Mouse (Mus musculus): ENCODE measurements at regions not wholly inside any gene's neighbourhood (a gene's known extent, or its start where the extent isn't known, plus 50 kb on each side); places are given as distances from the start of the nearest gene placed in this dataset.
A peak's percentile ranks its signal among the peaks of the same experiment; 100 is the strongest.

DNA sequence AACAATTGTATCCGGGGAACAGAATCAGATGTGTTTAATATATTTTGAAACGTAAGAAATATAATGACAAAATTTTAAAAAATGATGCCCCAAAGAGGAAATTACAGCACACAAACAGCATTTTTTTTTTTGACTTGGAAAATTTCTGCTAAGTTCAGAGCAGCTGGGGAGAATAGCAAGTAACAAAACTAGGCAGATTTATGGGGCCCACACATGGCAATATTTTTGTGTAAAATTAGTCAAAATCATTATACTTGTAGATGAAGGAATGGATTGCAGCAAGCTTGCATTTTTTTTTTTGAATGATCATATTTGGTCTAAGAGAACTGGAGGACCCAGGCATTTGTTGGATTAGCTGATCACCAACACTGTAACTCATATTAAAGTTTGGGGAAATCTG lies 189.4 kb downstream of the Map2k6 start:
- no peaks in the 10 kb centered on the region for H3K9me3 ChIP-seq (replicated peaks; ENCODE audit: control insufficient read depth, low read length)
- DNase-seq (ENCODE audit: low spot score) (no peak), ATAC-seq (no peak)
- no peak overlapping the region for H3K9ac ChIP-seq (ENCODE audit: low read length)
- no peak overlapping the region for H3K4me3 ChIP-seq (ENCODE audit: low read depth, low read length)
- H3K4me2 ChIP-seq (ENCODE audit: low read length) = no peak overlapping the region
- no peaks in the 10 kb centered on the region for H3K36me3 ChIP-seq (ENCODE audit: control insufficient read depth, insufficient read depth, low read length)
- no peaks in the 10 kb centered on the region for H3K4me1 ChIP-seq (ENCODE audit: control insufficient read depth, insufficient read depth, low read length)
- 74% methylated on average over 2 of the region's 2 CpGs for WGBS
- no peaks in the 10 kb centered on the region for H3K27me3 ChIP-seq (replicated peaks; ENCODE audit: control insufficient read depth, insufficient read depth, low read length)
- no peak overlapping the region for H3K27ac ChIP-seq (ENCODE audit: low read depth, low read length)

DNA sequence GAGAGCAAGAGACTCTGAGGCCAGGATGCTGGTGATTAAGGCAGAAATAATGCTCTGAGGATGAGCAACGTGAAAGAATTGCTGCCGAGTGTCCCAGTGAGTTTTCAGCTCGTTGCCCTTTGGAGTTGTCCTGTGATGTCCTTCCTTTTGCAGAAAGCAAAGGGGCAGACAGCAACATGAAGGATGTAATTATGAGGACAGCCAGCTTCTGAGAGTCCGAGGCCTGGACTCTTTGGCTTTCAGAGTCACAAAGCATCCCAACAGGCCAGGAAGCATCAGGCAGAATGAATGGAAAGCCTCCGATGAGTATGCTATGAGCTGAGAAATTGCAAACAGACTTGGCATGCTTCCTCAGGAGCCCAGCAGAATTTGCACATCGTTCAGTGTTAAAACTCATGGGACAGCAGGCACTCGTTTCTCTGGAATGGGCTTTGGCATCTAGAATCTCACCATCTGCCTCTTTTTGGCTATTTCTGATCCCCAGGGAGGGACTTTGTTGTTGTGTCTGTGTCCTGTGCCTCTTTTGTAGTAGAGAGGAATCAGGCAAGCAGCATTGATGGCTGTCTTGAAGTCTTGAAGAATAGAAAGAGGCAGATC lies 196.4 kb downstream of the Map2k6 start:
- H3K4me2 ChIP-seq (ENCODE audit: low read length) = no peak overlapping the region
- H3K36me3 ChIP-seq (ENCODE audit: control insufficient read depth, insufficient read depth, low read length) = no peaks in the 10 kb centered on the region
- ATAC-seq (no peak), DNase-seq (ENCODE audit: low spot score) (peak; percentile 27)
- 80% methylated on average over 7 of the region's 7 CpGs for whole genome bisulfite sequencing
- no peaks in the 10 kb centered on the region for H3K9me3 ChIP-seq (replicated peaks; ENCODE audit: control insufficient read depth, low read length)
- H3K4me1 ChIP-seq (ENCODE audit: control insufficient read depth, insufficient read depth, low read length) = no peaks in the 10 kb centered on the region
- H3K9ac ChIP-seq (ENCODE audit: low read length) = no peak overlapping the region
- H3K27me3 ChIP-seq (replicated peaks; ENCODE audit: control insufficient read depth, insufficient read depth, low read length) = no peaks in the 10 kb centered on the region
- no peak overlapping the region for H3K4me3 ChIP-seq (ENCODE audit: low read depth, low read length)
- no peak overlapping the region for H3K27ac ChIP-seq (ENCODE audit: low read depth, low read length)

DNA sequence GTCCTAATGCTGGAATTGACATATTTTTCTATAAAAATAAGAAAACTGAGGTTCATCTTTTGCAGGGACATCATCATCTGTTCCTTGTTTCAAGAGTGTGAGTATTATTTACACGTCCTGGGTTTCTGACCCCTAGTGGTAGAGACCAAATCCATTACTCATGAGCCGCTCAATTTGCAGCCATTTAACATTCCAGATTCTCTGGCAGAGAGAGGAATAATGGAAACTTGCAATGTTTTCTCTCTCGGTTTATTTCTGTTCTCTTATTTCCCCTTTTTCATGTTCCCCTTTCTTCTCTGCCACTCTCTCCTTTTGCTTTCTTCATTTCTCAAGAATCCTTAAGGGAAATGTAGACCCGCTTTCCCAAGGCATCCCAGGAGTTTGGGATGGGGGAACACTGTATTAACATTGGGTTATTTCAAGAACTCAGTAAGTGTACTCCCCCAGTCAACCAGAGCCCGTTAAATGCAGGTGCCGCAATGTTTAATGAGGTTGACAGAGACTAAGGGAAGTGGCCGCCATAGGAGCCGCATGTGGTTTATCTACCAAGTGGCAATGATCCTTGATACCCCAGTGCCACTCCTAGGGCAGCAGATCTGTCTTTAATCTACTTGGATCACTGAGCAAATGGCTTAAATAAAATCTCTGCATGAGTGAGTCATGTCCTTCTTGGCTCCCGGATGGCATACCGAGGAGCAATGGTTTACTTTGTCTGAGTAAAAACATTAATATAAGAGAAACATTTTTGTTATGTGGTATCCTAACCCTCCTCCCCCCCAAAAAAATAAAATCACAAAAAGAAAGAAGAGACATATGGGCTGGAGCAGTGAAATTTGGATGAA lies 206.3 kb downstream of the Map2k6 start:
- H3K4me3 ChIP-seq (ENCODE audit: low read depth, low read length) = no peak overlapping the region
- H3K9me3 ChIP-seq (replicated peaks; ENCODE audit: control insufficient read depth, low read length) = no peaks in the 10 kb centered on the region
- H3K36me3 ChIP-seq (ENCODE audit: control insufficient read depth, insufficient read depth, low read length) = no peaks in the 10 kb centered on the region
- 81% methylated on average over 10 of the region's 10 CpGs for WGBS
- H3K4me2 ChIP-seq (ENCODE audit: low read length) = no peak overlapping the region
- H3K27ac ChIP-seq (ENCODE audit: low read depth, low read length) = no peak overlapping the region
- no peaks in the 10 kb centered on the region for H3K4me1 ChIP-seq (ENCODE audit: control insufficient read depth, insufficient read depth, low read length)
- H3K9ac ChIP-seq (ENCODE audit: low read length) = no peak overlapping the region
- no peaks in the 10 kb centered on the region for H3K27me3 ChIP-seq (replicated peaks; ENCODE audit: control insufficient read depth, insufficient read depth, low read length)
- ATAC-seq = no peak
- no peak for DNase-seq (ENCODE audit: low spot score)

DNA sequence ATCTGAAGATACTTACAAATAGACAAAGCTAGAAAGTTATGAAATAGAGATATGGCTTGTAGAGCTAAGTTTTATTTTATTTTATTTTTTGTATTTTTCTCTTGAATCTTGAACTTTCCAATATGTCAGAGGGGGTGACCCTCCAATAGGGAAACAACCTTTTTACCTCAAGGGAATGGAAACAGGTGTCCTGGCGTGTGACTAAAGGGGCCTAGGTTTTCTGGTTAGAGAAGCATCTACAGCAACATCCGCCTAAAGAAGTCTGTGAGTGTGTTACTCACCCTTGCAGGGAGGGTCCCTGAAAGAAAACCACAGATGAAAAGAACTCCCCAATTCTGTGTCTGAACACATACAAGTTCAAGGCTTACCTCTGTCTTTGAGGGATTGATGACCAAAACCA lies 210.4 kb downstream of the Map2k6 start:
- ATAC-seq = no peak
- 89% methylated on average over 2 of the region's 2 CpGs for WGBS
- H3K4me3 ChIP-seq (ENCODE audit: low read depth, low read length) = no peak overlapping the region
- no peak for DNase-seq (ENCODE audit: low spot score)
- no peak overlapping the region for H3K27ac ChIP-seq (ENCODE audit: low read depth, low read length)
- H3K9me3 ChIP-seq (replicated peaks; ENCODE audit: control insufficient read depth, low read length) = no peaks in the 10 kb centered on the region
- no peaks in the 10 kb centered on the region for H3K36me3 ChIP-seq (ENCODE audit: control insufficient read depth, insufficient read depth, low read length)
- H3K27me3 ChIP-seq (replicated peaks; ENCODE audit: control insufficient read depth, insufficient read depth, low read length) = no peaks in the 10 kb centered on the region
- no peaks in the 10 kb centered on the region for H3K4me1 ChIP-seq (ENCODE audit: control insufficient read depth, insufficient read depth, low read length)
- no peak overlapping the region for H3K4me2 ChIP-seq (ENCODE audit: low read length)
- H3K9ac ChIP-seq (ENCODE audit: low read length) = no peak overlapping the region

DNA sequence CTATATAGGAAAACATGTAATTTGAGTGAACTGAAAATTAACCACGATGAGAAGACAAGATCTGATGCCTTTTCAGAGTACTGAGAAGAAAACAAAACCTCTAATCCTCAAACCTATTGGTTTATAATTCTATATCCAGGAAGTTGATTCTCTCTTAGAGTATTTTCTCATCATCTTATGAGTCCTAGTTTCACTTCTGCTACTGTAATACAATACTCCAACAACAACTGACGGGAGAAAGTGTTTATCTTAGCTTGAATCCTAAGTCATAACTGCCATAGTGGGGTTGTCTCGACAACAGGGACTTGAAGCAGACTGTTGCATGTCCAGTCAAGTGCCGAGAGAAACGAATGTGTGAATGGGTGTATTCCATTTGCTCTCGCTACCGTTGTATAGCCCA lies 211.9 kb downstream of the Map2k6 start:
- H3K4me3 ChIP-seq (ENCODE audit: low read depth, low read length) = no peak overlapping the region
- H3K36me3 ChIP-seq (ENCODE audit: control insufficient read depth, insufficient read depth, low read length) = no peaks in the 10 kb centered on the region
- H3K27ac ChIP-seq (ENCODE audit: low read depth, low read length) = no peak overlapping the region
- H3K9ac ChIP-seq (ENCODE audit: low read length) = no peak overlapping the region
- H3K4me1 ChIP-seq (ENCODE audit: control insufficient read depth, insufficient read depth, low read length) = no peaks in the 10 kb centered on the region
- no peak for DNase-seq (ENCODE audit: low spot score)
- H3K27me3 ChIP-seq (replicated peaks; ENCODE audit: control insufficient read depth, insufficient read depth, low read length) = no peaks in the 10 kb centered on the region
- WGBS = 86% methylated on average over 7 of the region's 7 CpGs
- ATAC-seq = no peak
- no peak overlapping the region for H3K4me2 ChIP-seq (ENCODE audit: low read length)
- H3K9me3 ChIP-seq (replicated peaks; ENCODE audit: control insufficient read depth, low read length) = no peaks in the 10 kb centered on the region

DNA sequence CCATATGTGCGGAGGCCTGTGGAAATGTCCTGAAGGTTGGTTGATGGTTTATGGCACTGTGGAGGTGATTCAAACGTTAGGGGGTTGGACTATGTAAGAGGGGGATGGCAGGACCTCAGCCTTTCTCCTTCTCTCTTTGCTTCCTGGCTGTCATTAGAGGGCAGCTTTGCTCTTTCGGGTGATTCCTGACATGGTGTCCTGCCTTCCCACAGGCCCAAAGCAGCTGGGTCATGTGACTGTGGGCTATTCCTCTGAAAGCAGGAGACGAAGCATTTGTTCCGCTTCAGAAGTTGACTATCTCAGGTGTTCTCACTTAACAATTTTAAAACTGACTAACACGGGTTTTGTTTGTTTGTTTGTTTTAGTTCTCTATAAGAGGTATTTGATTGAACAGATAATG lies 233.1 kb downstream of the Map2k6 start:
- Histone ChIP-seq H3K9ac (ENCODE audit: low read length) (no peak overlapping the region), H3K36me3 (ENCODE audit: control insufficient read depth, insufficient read depth, low read length) (no peaks in the 10 kb centered on the region), H3K27me3 (replicated peaks; ENCODE audit: control insufficient read depth, insufficient read depth, low read length) (no peaks in the 10 kb centered on the region), H3K27ac (ENCODE audit: low read depth, low read length) (no peak overlapping the region), H3K4me1 (ENCODE audit: control insufficient read depth, insufficient read depth, low read length) (no peaks in the 10 kb centered on the region), H3K9me3 (replicated peaks; ENCODE audit: control insufficient read depth, low read length) (no peaks in the 10 kb centered on the region), H3K4me3 (ENCODE audit: low read depth, low read length) (no peak overlapping the region), H3K4me2 (ENCODE audit: low read length) (no peak overlapping the region)
- WGBS = 83% methylated on average over 6 of the region's 6 CpGs
- no peak for ATAC-seq
- DNase-seq (ENCODE audit: low spot score) = no peak

DNA sequence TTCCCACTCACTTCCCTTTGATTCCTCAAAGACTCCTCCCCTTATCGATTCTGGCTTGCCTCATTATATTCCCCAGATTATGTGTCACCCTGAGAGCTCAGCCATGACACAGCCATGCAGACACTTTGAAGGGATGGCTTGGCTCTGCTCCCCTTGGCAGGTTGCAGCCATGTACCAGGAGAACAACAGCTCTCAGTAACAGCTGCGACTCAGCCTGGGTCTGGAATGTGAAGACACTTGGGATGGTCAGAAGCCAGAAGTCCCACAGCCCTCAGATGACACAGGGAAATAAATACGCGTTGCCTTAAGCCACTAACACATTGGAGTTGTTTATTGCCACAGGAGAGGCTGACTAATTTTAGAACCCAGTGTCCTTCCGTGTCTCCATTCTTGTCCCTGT lies 234.4 kb downstream of the Map2k6 start:
- Histone ChIP-seq H3K9me3 (replicated peaks; ENCODE audit: control insufficient read depth, low read length) (no peaks in the 10 kb centered on the region), H3K9ac (ENCODE audit: low read length) (no peak overlapping the region), H3K27ac (ENCODE audit: low read depth, low read length) (no peak overlapping the region), H3K4me2 (ENCODE audit: low read length) (no peak overlapping the region), H3K4me1 (ENCODE audit: control insufficient read depth, insufficient read depth, low read length) (no peaks in the 10 kb centered on the region), H3K36me3 (ENCODE audit: control insufficient read depth, insufficient read depth, low read length) (no peaks in the 10 kb centered on the region), H3K4me3 (ENCODE audit: low read depth, low read length) (no peak overlapping the region), H3K27me3 (replicated peaks; ENCODE audit: control insufficient read depth, insufficient read depth, low read length) (no peaks in the 10 kb centered on the region)
- DNase-seq (ENCODE audit: low spot score) (no peak), ATAC-seq (no peak)
- 84% methylated on average over 5 of the region's 5 CpGs for WGBS

DNA sequence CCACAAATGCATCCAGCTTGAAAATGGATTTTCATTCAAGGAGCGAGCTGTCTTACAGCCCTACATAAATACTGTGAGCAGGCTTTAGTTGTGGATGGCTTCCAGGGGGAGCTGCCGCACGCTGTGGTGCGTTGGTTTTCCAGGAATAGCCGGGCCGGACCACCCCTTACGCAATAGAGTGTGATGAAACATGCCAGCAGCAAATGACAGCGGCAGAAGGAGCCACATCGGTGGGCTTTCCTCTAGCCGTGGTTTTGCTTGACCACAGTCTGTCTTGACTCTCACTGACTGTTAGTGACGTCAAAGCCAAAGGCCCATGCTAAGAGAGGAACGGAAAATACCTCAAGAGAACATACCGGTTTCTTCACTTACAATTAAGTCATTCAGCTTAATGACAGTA lies 243.6 kb downstream of the Map2k6 start:
- 91% methylated on average over 13 of the region's 13 CpGs for WGBS
- H3K4me2 ChIP-seq (ENCODE audit: low read length) = no peak overlapping the region

DNA sequence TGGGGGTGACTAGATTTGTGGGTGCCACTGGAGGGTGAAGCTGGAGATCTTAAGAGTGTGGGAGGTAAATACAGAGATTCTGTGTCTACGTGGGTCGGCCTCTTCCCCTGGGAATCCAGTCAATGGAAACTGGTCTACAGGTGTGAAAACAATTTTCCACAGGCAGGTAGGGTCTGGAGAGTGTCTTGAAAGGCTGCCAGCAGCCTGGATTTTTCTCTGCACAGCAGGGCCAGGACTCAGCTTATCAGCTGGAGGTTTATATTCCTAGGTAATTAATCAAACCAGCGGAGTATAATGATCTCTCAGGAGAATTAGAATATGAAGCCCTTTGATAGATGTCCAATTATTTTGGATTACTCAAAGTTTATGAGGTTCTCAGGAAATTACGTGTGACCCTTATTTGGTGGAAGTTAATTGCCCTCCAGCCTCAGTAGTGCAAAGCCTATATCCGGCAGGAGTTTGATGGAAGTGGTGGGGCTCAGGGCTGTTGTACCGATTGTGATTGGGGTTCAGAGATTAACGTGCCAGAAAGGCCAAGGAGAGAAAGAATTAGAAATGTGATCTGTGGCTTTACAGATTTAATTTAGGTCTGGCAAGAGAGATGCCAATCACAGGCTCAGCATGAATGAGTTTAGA lies 250.8 kb downstream of the Map2k6 start:
- Histone ChIP-seq H3K36me3 (ENCODE audit: control insufficient read depth, insufficient read depth, low read length) (no peaks in the 10 kb centered on the region), H3K27ac (ENCODE audit: low read depth, low read length) (no peak overlapping the region), H3K9ac (ENCODE audit: low read length) (no peak overlapping the region), H3K4me3 (ENCODE audit: low read depth, low read length) (no peak overlapping the region), H3K4me2 (ENCODE audit: low read length) (no peak overlapping the region), H3K27me3 (replicated peaks; ENCODE audit: control insufficient read depth, insufficient read depth, low read length) (no peaks in the 10 kb centered on the region), H3K9me3 (replicated peaks; ENCODE audit: control insufficient read depth, low read length) (no peaks in the 10 kb centered on the region), H3K4me1 (ENCODE audit: control insufficient read depth, insufficient read depth, low read length) (no peaks in the 10 kb centered on the region)
- 16% methylated on average over 7 of the region's 7 CpGs for WGBS
- ATAC-seq = 0 out of 2 replicates have a peak, but pooled peaks have one; percentile 34
- DNase-seq (ENCODE audit: low spot score) = peak; percentile 27

More for the DNA sequence above, 243.6 kb downstream of the Map2k6 start:
- H3K27me3 ChIP-seq (replicated peaks; ENCODE audit: control insufficient read depth, insufficient read depth, low read length) = no peaks in the 10 kb centered on the region
- ATAC-seq (no peak), DNase-seq (ENCODE audit: low spot score) (no peak)
- no peaks in the 10 kb centered on the region for H3K9me3 ChIP-seq (replicated peaks; ENCODE audit: control insufficient read depth, low read length)
- H3K9ac ChIP-seq (ENCODE audit: low read length) = no peak overlapping the region
- H3K4me1 ChIP-seq (ENCODE audit: control insufficient read depth, insufficient read depth, low read length) = no peaks in the 10 kb centered on the region
- H3K36me3 ChIP-seq (ENCODE audit: control insufficient read depth, insufficient read depth, low read length) = no peaks in the 10 kb centered on the region
- H3K27ac ChIP-seq (ENCODE audit: low read depth, low read length) = no peak overlapping the region
- H3K4me3 ChIP-seq (ENCODE audit: low read depth, low read length) = no peak overlapping the region

Data from forebrain, embryonic 14.5 days (tissue).